Mouse (Mus musculus) liver, embryonic 12.5 days (tissue): ENCODE measurements around the gene Afm. TPM values are rescaled to one million over a fixed set of nuclear protein-coding genes. Genes with fewer than 3 reads are reported as not detected.
A peak's percentile ranks its signal among the peaks of the same experiment; 100 is the strongest.

Source experiments
- ATAC-seq: fragments of 200-750 bp; cut with Nextera tagmentation; 2 replicates; pipeline ENCODE4 v1.8.0; 2017; ENCODE audit warnings: moderate number of reproducible peaks, mild to moderate bottlenecking, moderate library complexity
- H3K27ac ChIP-seq: fragments of 300-500 bp; sonication (generic); 2 replicates; pipeline ENCODE4 v1.5.1; 2016; ENCODE audit warnings: mild to moderate bottlenecking
- H3K27me3 ChIP-seq: fragments of 300-500 bp; sonication (generic); replicated peaks from 2 replicates; pipeline ENCODE4 v1.6.1; 2016; ENCODE audit warnings: mild to moderate bottlenecking, moderate library complexity
- H3K36me3 ChIP-seq: fragments of 300-500 bp; sonication (generic); 2 replicates; pipeline ENCODE4 v1.6.1; 2016; ENCODE audit warnings: mild to moderate bottlenecking, moderate library complexity
- H3K4me1 ChIP-seq: fragments of 300-500 bp; sonication (generic); 2 replicates; pipeline ENCODE4 v1.6.1; 2016
- H3K4me2 ChIP-seq: fragments of 300-500 bp; sonication (generic); 2 replicates; pipeline ENCODE4 v1.6.1; 2016; ENCODE audit warnings: mild to moderate bottlenecking, moderate library complexity
- H3K4me3 ChIP-seq: fragments of 300-500 bp; sonication (generic); 2 replicates; pipeline ENCODE4 v1.5.1; 2016; ENCODE audit warnings: mild to moderate bottlenecking, moderate library complexity
- H3K9ac ChIP-seq: fragments of 300-500 bp; sonication (generic); 2 replicates; pipeline ENCODE4 v1.6.1; 2016; ENCODE audit warnings: mild to moderate bottlenecking, moderate library complexity
- H3K9me3 ChIP-seq: fragments of 300-500 bp; sonication (generic); replicated peaks from 2 replicates; pipeline ENCODE4 v1.6.1; 2016; ENCODE audit warnings: mild to moderate bottlenecking, moderate library complexity
- WGBS: fragments of 180-500 bp; shearing (Covaris S2); methylation state at CpG from one replicate; pipeline ENCODE4 v1.1.7; 2016; ENCODE audit not compliant: insufficient replicate concordance; 5-methylcytosine and 5-hydroxymethylcytosine counted together
- polyA plus RNA-seq: library from polyadenylated mRNA; unstranded; fragments of >200 nt; fragmentation: Nextera tagmentation; extraction: Ambion mirVana; gene quantifications from 2 replicates; pipeline ENCODE4 v1.2.1, GENCODE M21; 2016

Afm gene
- polyA plus RNA-seq, 1 experiment from 2014 or later: 8.1 TPM

GRCm38 (mm10) chr5:90499509-90499908 is 19.2 kb upstream of the Afm start:
- H3K27me3 ChIP-seq: no peaks in the 10 kb centered on the region
- no peak overlapping the region for H3K4me3 ChIP-seq
- WGBS: 66% methylated on average over 7 of the region's 7 CpGs
- no peaks in the 10 kb centered on the region for H3K36me3 ChIP-seq
- H3K27ac ChIP-seq: no peak overlapping the region
- no peak for ATAC-seq
- no peaks in the 10 kb centered on the region for H3K9me3 ChIP-seq
- H3K4me2 ChIP-seq: no peak overlapping the region
- no peak overlapping the region for H3K9ac ChIP-seq
- no peaks in the 10 kb centered on the region for H3K4me1 ChIP-seq

GRCm38 (mm10) chr5:90500714-90501113 is 18.0 kb upstream of the Afm start:
- Histone ChIP-seq H3K27me3 (no peaks in the 10 kb centered on the region), H3K9ac (no peak overlapping the region), H3K36me3 (no peaks in the 10 kb centered on the region), H3K9me3 (no peaks in the 10 kb centered on the region), H3K4me2 (no peak overlapping the region), H3K27ac (no peak overlapping the region), H3K4me1 (no peaks in the 10 kb centered on the region), H3K4me3 (no peak overlapping the region)
- WGBS: 6% methylated on average over 6 of the region's 6 CpGs
- no peak for ATAC-seq

GRCm38 (mm10) chr5:90501752-90502151 is 17.0 kb upstream of the Afm start:
- Histone ChIP-seq H3K9me3 (no peaks in the 10 kb centered on the region), H3K4me2 (no peak overlapping the region), H3K36me3 (no peaks in the 10 kb centered on the region), H3K27ac (no peak overlapping the region), H3K4me1 (no peaks in the 10 kb centered on the region), H3K27me3 (no peaks in the 10 kb centered on the region), H3K4me3 (no peak overlapping the region), H3K9ac (no peak overlapping the region)
- 57% methylated on average over 5 of the region's 5 CpGs for WGBS
- ATAC-seq: no peak

GRCm38 (mm10) chr5:90504742-90505141 is 14.0 kb upstream of the Afm start:
- 45% methylated on average over 11 of the region's 11 CpGs for WGBS
- ATAC-seq: no peak
- Histone ChIP-seq H3K9me3 (no peaks in the 10 kb centered on the region), H3K27me3 (no peaks in the 10 kb centered on the region), H3K4me1 (no peaks in the 10 kb centered on the region), H3K4me2 (no peak overlapping the region), H3K9ac (no peak overlapping the region), H3K4me3 (no peak overlapping the region), H3K36me3 (no peaks in the 10 kb centered on the region), H3K27ac (no peak overlapping the region)

GRCm38 (mm10) chr5:90506507-90506906 is 12.2 kb upstream of the Afm start:
- H3K27ac ChIP-seq: no peak overlapping the region
- H3K4me2 ChIP-seq: no peak overlapping the region
- no peaks in the 10 kb centered on the region for H3K27me3 ChIP-seq
- no peak for ATAC-seq
- WGBS: 57% methylated on average over 2 of the region's 2 CpGs
- no peak overlapping the region for H3K9ac ChIP-seq
- no peaks in the 10 kb centered on the region for H3K36me3 ChIP-seq
- H3K4me3 ChIP-seq: no peak overlapping the region
- H3K9me3 ChIP-seq: no peaks in the 10 kb centered on the region
- H3K4me1 ChIP-seq: no peaks in the 10 kb centered on the region

GRCm38 (mm10) chr5:90507411-90507949 is 11.3 kb upstream of the Afm start:
- Histone ChIP-seq H3K9me3 (no peaks in the 10 kb centered on the region), H3K36me3 (no peaks in the 10 kb centered on the region), H3K4me1 (no peaks in the 10 kb centered on the region), H3K4me3 (no peak overlapping the region), H3K9ac (no peak overlapping the region), H3K27ac (no peak overlapping the region), H3K4me2 (no peak overlapping the region), H3K27me3 (no peaks in the 10 kb centered on the region)
- WGBS: 55% methylated on average over 13 of the region's 13 CpGs
- ATAC-seq: no peak

GRCm38 (mm10) chr5:90509828-90510592 is 8.7 kb upstream of the Afm start:
- Histone ChIP-seq H3K4me3 (no peak overlapping the region), H3K9me3 (no peaks in the 10 kb centered on the region), H3K27me3 (no peaks in the 10 kb centered on the region), H3K9ac (no peak overlapping the region), H3K36me3 (no peaks in the 10 kb centered on the region), H3K4me2 (no peak overlapping the region), H3K4me1 (no peaks in the 10 kb centered on the region), H3K27ac (no peak overlapping the region)
- 70% methylated on average over 5 of the region's 5 CpGs for WGBS
- ATAC-seq: peak; percentile 61

- Histone ChIP-seq H3K4me1 (no peaks in the 10 kb centered on the region), H3K4me3 (no peak overlapping the region), H3K4me2 (no peak overlapping the region), H3K27ac (no peak overlapping the region), H3K9me3 (no peaks in the 10 kb centered on the region), H3K9ac (no peak overlapping the region), H3K36me3 (no peaks in the 10 kb centered on the region), H3K27me3 (no peaks in the 10 kb centered on the region)
- WGBS: 69% methylated on average over 6 of the region's 6 CpGs
- no peak for ATAC-seq
Measured at GRCm38 (mm10) chr5:90512288-90512955, 6.3 kb upstream of the Afm start.

GRCm38 (mm10) chr5:90515561-90515960 is 3.2 kb upstream of the Afm start:
- Histone ChIP-seq H3K27ac (no peak overlapping the region), H3K9me3 (no peaks in the 10 kb centered on the region), H3K4me2 (no peak overlapping the region), H3K9ac (no peak overlapping the region), H3K27me3 (no peaks in the 10 kb centered on the region), H3K36me3 (no peaks in the 10 kb centered on the region), H3K4me3 (no peak overlapping the region), H3K4me1 (no peaks in the 10 kb centered on the region)
- ATAC-seq: no peak
- WGBS: 74% methylated on average over 6 of the region's 6 CpGs

- Histone ChIP-seq H3K4me1 (no peaks in the 10 kb centered on the region), H3K27me3 (no peaks in the 10 kb centered on the region), H3K4me2 (no peak overlapping the region), H3K27ac (no peak overlapping the region), H3K9ac (no peak overlapping the region), H3K36me3 (no peaks in the 10 kb centered on the region), H3K9me3 (no peaks in the 10 kb centered on the region), H3K4me3 (no peak overlapping the region)
- no peak for ATAC-seq
- 64% methylated on average over 8 of the region's 8 CpGs for WGBS
Measured at GRCm38 (mm10) chr5:90551191-90551590, 32.5 kb downstream of the Afm start.

- H3K9me3 ChIP-seq: no peaks in the 10 kb centered on the region
- no peak overlapping the region for H3K27ac ChIP-seq
- no peaks in the 10 kb centered on the region for H3K27me3 ChIP-seq
- H3K4me1 ChIP-seq: 0 out of 2 replicates have a peak, but pooled peaks cover under 1% of the 10 kb centered on the region
- H3K4me2 ChIP-seq: no peak overlapping the region
- no peak overlapping the region for H3K9ac ChIP-seq
- WGBS: 53% methylated on average over 3 of the region's 3 CpGs
- ATAC-seq: no peak
- H3K36me3 ChIP-seq: no peaks in the 10 kb centered on the region
- H3K4me3 ChIP-seq: no peak overlapping the region
Measured at GRCm38 (mm10) chr5:90556052-90556451, 37.3 kb downstream of the Afm start.

- Histone ChIP-seq H3K4me3 (no peak within 1 kb of the TSS), H3K27me3 (no peaks in the 10 kb centered on the region), H3K9ac (no peak within 1 kb of the TSS), H3K9me3 (no peaks in the 10 kb centered on the region), H3K4me2 (no peak within 1 kb of the TSS), H3K27ac (peak within 1 kb of the TSS; percentile 14; the same call in 1 of the 2 replicates), H3K4me1 (0 out of 2 replicates have a peak, but pooled peaks cover 2% of the 10 kb centered on the region), H3K36me3 (no peaks in the 10 kb centered on the region)
- 58% methylated on average over 6 of the region's 6 CpGs for WGBS
- ATAC-seq: peak; percentile 24; the same call in 1 of the 2 replicates
Measured at GRCm38 (mm10) chr5:90560743-90561142, 42.0 kb downstream of the Afm start, which contains the start of gene 5830473C10Rik. Gene 5830473C10Rik, plus strand, starts transcription at chr5:90561107.
